Mouse (Mus musculus) stomach, embryonic 14.5 days (tissue): ENCODE measurements around the gene Ssbp2. TPM values are rescaled to one million over a fixed set of nuclear protein-coding genes. Genes with fewer than 3 reads are reported as not detected.

Source experiments
- ATAC-seq: fragments of 200-750 bp; cut with Nextera tagmentation; 2 replicates; pipeline ENCODE4 v1.8.0; 2017; ENCODE audit warnings: low read depth, moderate TSS enrichment; ENCODE audit not compliant: insufficient number of reproducible peaks, insufficient read depth, low FRiP score
- H3K27ac ChIP-seq: fragments of 300-500 bp; sonication (generic); 2 replicates; pipeline ENCODE4 v1.5.1; 2014; ENCODE audit warnings: mild to moderate bottlenecking, low read length, moderate library complexity, mixed read lengths
- H3K27me3 ChIP-seq: fragments of 300-500 bp; sonication (generic); 2 replicates; pipeline ENCODE4 v1.6.1; 2014; ENCODE audit warnings: low read length, control low read depth, mixed read lengths; ENCODE audit not compliant: control insufficient read depth, insufficient read depth
- H3K36me3 ChIP-seq: fragments of 300-500 bp; sonication (generic); 2 replicates; pipeline ENCODE4 v1.6.1; 2014; ENCODE audit warnings: mild to moderate bottlenecking, control low read depth, low read length, moderate library complexity, mixed read lengths; ENCODE audit not compliant: control insufficient read depth, insufficient read depth
- H3K4me1 ChIP-seq: fragments of 300-500 bp; sonication (generic); 2 replicates; pipeline ENCODE4 v1.6.1; 2014; ENCODE audit warnings: low read length, control low read depth, mixed read lengths; ENCODE audit not compliant: control insufficient read depth, insufficient read depth
- H3K4me2 ChIP-seq: fragments of 300-500 bp; sonication (generic); replicated peaks from 2 replicates; pipeline ENCODE4 v1.6.1; 2014; ENCODE audit warnings: low read depth, low read length, control low read depth
- H3K4me3 ChIP-seq: fragments of 300-500 bp; sonication (generic); 2 replicates; pipeline ENCODE4 v1.5.1; 2014; ENCODE audit warnings: low read depth, low read length, control low read depth
- H3K9ac ChIP-seq: fragments of 300-500 bp; sonication (generic); replicated peaks from 2 replicates; pipeline ENCODE4 v1.6.1; 2014; ENCODE audit warnings: low read depth, mild to moderate bottlenecking, control low read depth, low read length, moderate library complexity, mixed read lengths
- H3K9me3 ChIP-seq: fragments of 300-500 bp; sonication (generic); 2 replicates; pipeline ENCODE4 v1.6.1; 2016; ENCODE audit warnings: low read depth, low read length, control low read depth; ENCODE audit not compliant: control insufficient read depth
- WGBS: fragments of 180-500 bp; shearing (Covaris S2); extraction: QIAGEN DNeasy Blood & Tissue Kit; methylation state at CpG from one replicate; pipeline ENCODE4 v1.1.7; 2014; 5-methylcytosine and 5-hydroxymethylcytosine counted together
- polyA plus RNA-seq: library from polyadenylated mRNA; unstranded; fragments of >200 nt; fragmentation: Nextera tagmentation; extraction: Ambion mirVana; gene quantifications from 2 replicates; pipeline ENCODE4 v1.2.1, GENCODE M21; 2014

Gene Ssbp2
- polyA plus RNA-seq, 1 experiment from 2014 or later = 171 TPM

DNA sequence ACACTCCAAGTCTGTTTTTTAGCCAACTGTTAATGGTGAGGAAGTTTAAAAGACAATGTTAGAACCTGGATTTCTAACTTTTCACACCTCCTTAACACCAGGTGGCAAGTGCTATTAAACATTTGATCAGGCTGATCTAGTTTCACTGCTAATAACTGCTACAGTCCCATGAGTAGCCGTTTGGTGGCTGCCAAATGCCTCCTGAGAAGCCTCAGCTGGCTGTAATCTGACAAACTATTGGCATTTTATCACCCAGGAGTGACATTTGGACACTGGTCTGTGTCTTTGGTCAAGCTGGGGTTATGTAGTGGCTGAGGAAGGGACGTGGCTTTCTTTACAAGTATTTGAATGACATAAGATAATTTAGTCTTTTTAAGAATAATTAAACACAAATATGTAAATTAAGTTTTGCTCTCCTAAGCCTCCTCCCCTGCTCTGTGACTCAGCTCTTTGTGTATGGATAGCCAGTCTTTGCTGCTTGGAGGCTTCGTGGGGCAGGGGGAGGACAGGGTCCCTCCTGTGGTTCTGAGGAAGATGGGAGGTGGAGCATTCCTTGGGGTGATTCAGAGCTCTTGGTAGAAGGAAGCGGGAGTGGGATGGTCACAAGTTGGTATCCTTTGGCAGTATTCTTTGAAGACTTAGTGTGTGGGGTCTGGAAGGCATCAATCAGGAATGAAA, 60.1 kb downstream of the Ssbp2 start:
- Histone ChIP-seq H3K4me1 (no peaks in the 10 kb centered on the region), H3K4me3 (no peak overlapping the region), H3K27me3 (no peaks in the 10 kb centered on the region), H3K9me3 (no peaks in the 10 kb centered on the region), H3K27ac (no peak overlapping the region), H3K9ac (no peak overlapping the region), H3K4me2 (no peak overlapping the region), H3K36me3 (no peaks in the 10 kb centered on the region)
- 34% methylated on average over 4 of the region's 4 CpGs for WGBS
- ATAC-seq = no peak

GRCm38 (mm10) chr13:91520968-91521367, 60.9 kb downstream of the Ssbp2 start:
- Histone ChIP-seq H3K27me3 (no peaks in the 10 kb centered on the region), H3K4me1 (no peaks in the 10 kb centered on the region), H3K9ac (no peak overlapping the region), H3K36me3 (no peaks in the 10 kb centered on the region), H3K4me3 (no peak overlapping the region), H3K9me3 (no peaks in the 10 kb centered on the region), H3K27ac (no peak overlapping the region), H3K4me2 (no peak overlapping the region)
- ATAC-seq = no peak
- WGBS = 91% methylated on average over 1 of the region's 1 CpGs

DNA sequence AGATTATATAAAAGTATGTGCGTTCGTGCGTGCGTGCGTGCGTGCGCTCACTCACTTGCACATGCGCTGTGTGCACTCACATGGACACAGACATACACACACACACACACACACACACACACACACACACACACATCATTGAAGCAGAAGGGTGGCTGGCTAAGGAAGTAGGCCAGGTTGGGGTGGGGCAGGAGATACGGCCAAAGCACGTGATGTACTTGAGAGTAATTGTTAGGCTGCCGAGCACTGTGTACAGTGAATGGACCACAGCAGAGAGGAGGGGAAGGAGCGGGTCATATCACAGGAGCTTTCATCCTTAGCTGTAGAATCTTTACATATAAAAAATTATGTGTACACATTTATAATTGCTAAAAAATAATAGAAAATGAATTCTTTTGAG, 66.0 kb downstream of the Ssbp2 start:
- Histone ChIP-seq H3K4me2 (no peak overlapping the region), H3K4me1 (no peaks in the 10 kb centered on the region), H3K36me3 (no peaks in the 10 kb centered on the region), H3K9me3 (no peaks in the 10 kb centered on the region), H3K4me3 (no peak overlapping the region), H3K9ac (no peak overlapping the region), H3K27me3 (no peaks in the 10 kb centered on the region), H3K27ac (no peak overlapping the region)
- 95% methylated on average over 12 of the region's 12 CpGs for WGBS
- no peak for ATAC-seq

DNA sequence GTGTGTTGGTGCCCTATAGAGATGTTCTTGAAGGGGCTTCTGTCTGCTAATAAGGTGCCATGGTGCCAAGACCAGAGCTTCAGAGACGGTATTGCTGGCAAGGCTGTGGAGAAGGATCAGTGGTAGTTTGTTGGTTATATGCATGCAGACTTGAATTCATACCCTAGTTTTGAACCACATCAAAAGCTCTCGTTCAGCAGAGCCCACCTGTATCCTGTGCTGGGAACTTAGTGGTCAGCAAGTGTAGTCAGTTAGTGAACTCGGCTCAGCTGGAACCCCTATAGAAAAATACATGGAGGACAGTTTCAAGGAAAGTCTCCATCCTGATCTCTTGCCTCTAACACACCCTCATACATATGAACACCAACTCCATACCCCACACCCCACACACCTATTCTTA, 69.7 kb downstream of the Ssbp2 start:
- Histone ChIP-seq H3K4me2 (no peak overlapping the region), H3K27me3 (no peaks in the 10 kb centered on the region), H3K9ac (no peak overlapping the region), H3K9me3 (no peaks in the 10 kb centered on the region), H3K4me3 (no peak overlapping the region), H3K27ac (no peak overlapping the region), H3K36me3 (peaks cover 5% of the 10 kb centered on the region; the same call in 1 of the 2 replicates), H3K4me1 (no peaks in the 10 kb centered on the region)
- 100% methylated on average over 3 of the region's 3 CpGs for WGBS
- no peak for ATAC-seq

GRCm38 (mm10) chr13:91536711-91537110, 76.6 kb downstream of the Ssbp2 start:
- no peak overlapping the region for H3K4me3 ChIP-seq
- H3K27me3 ChIP-seq = no peaks in the 10 kb centered on the region
- 82% methylated on average over 3 of the region's 3 CpGs for WGBS
- peaks cover 14% of the 10 kb centered on the region; the same call in 1 of the 2 replicates for H3K36me3 ChIP-seq
- no peak overlapping the region for H3K4me2 ChIP-seq
- no peaks in the 10 kb centered on the region for H3K4me1 ChIP-seq
- no peak overlapping the region for H3K27ac ChIP-seq
- ATAC-seq = no peak
- H3K9me3 ChIP-seq = no peaks in the 10 kb centered on the region
- no peak overlapping the region for H3K9ac ChIP-seq

- WGBS = 93% methylated on average over 2 of the region's 2 CpGs
- H3K9me3 ChIP-seq = no peaks in the 10 kb centered on the region
- no peak for ATAC-seq
- H3K27me3 ChIP-seq = no peaks in the 10 kb centered on the region
- no peak overlapping the region for H3K9ac ChIP-seq
- H3K4me2 ChIP-seq = no peak overlapping the region
- H3K4me3 ChIP-seq = no peak overlapping the region
- H3K4me1 ChIP-seq = no peaks in the 10 kb centered on the region
- no peak overlapping the region for H3K27ac ChIP-seq
- peaks cover 10% of the 10 kb centered on the region; the same call in 1 of the 2 replicates for H3K36me3 ChIP-seq
Measured at GRCm38 (mm10) chr13:91540145-91541068, 80.3 kb downstream of the Ssbp2 start.

DNA sequence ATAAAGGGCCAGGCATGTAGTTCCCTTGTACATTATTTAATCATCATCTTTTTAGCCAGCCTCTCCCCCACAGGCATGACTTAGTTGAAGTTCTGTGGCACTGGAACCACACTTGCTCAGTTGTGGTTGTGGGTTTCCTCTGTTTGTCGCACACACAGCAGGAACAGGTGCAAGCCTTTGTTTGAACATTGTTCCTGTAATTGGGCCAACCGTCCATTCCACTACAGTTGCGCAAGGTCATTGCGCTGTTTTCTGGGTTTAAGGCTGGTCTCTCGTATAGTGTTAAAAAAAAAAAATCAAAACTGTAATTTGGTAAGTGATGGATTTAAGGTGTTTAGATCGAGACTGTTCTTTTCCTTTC, 81.0 kb downstream of the Ssbp2 start:
- Histone ChIP-seq H3K27me3 (no peaks in the 10 kb centered on the region), H3K4me1 (no peaks in the 10 kb centered on the region), H3K4me2 (no peak overlapping the region), H3K9me3 (no peaks in the 10 kb centered on the region), H3K9ac (no peak overlapping the region), H3K4me3 (no peak overlapping the region), H3K27ac (no peak overlapping the region), H3K36me3 (peaks cover 10% of the 10 kb centered on the region; the same call in 1 of the 2 replicates)
- 90% methylated on average over 6 of the region's 6 CpGs for WGBS
- ATAC-seq = no peak

DNA sequence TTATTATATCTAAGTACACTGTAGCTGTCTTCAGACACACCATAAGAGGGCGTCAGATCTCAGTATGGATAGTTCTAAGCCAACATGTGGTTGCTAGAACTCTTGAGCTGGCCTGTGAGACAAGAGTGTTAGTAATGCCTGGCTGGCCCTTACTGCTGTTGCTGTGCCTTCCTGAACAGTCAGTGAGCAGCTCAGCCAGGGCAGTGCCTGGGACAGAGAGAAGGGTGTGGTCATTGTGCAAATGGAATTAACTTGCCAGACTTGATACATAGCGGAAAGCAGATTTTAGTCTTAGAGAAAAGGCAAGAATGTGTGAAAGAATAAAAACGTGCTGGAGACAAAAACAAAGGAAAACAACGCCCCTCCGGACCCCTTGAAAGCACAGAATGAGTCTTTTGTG, 83.5 kb downstream of the Ssbp2 start:
- Histone ChIP-seq H3K4me1 (no peaks in the 10 kb centered on the region), H3K9me3 (no peaks in the 10 kb centered on the region), H3K9ac (no peak overlapping the region), H3K27ac (no peak overlapping the region), H3K27me3 (no peaks in the 10 kb centered on the region), H3K4me2 (no peak overlapping the region), H3K4me3 (no peak overlapping the region), H3K36me3 (peaks cover 10% of the 10 kb centered on the region; the same call in 1 of the 2 replicates)
- WGBS = 75% methylated on average over 5 of the region's 5 CpGs
- ATAC-seq = no peak
